Mouse (Mus musculus) megakaryocyte, embryonic 14.5 days (primary cell): ENCODE data around the gene Nr6a1.

ENCODE experiments used
- FLI1 ChIP-seq: IDR thresholded peaks from 2 replicates; pipeline ENCODE4 v1.6.1; 2012; ENCODE audit warnings: low read length, inconsistent platforms, mixed read lengths
- GATA1 ChIP-seq: IDR thresholded peaks from 3 replicates; pipeline ENCODE4 v1.6.1; 2012; ENCODE audit warnings: mixed read lengths, low read length, inconsistent platforms, borderline replicate concordance

DNA sequence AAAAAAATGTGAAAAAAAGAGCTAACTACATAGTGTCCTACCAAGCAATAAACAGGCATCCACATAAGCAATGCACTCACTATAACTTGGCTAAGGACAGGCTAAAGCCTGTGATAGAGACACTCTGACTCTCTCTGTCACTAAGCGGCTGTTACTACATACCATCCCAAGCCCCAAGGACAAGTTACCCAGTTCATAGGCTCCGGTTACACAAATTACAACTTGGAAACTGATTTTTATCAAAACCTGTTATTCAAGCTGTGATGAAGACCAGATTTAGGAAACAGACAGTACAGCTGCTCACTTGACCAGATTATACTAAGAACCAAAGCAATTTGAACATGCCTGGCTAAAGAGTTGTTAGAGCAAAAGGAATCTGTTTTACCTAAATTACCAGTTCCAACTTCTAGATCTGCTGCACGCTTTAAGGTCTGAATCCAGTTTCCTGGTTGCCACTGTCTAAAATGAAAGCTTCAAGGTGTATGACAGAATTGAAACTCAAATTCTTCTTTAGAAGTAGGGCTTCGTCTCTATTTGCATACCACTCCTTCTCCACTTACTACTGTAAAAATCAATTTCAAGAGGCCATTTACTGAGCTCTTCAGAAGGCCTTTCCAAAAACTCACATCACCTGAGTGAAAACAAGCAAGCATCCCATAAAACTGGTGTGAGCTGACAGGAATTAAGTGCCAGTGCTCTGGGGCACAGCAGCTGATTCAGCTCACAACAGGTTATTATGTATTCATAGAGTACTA lies 160.1 kb downstream of the Nr6a1 start:
- TF ChIP-seq GATA1 (no peak), FLI1 (no peak)
